Mouse (Mus musculus): ENCODE data around the gene Fkbp10.
A peak's percentile ranks its signal among the peaks of the same experiment; 100 is the strongest.

The Fkbp10 gene

GRCm38 (mm10) chr11:100394353-100395074 lies 21.0 kb upstream of the Fkbp10 start:
- DNase-seq (ENCODE audit: low read depth), result no peak

- no peak for DNase-seq (ENCODE audit: low read depth)
These were observed 20.3 kb upstream of the Fkbp10 start for GRCm38 (mm10) chr11:100395200-100395599.

- no peak for DNase-seq (ENCODE audit: low read depth)
These were observed 19.5 kb upstream of the Fkbp10 start for GRCm38 (mm10) chr11:100395861-100396631.

- no peak for DNase-seq (ENCODE audit: low read depth)
These were observed 18.5 kb upstream of the Fkbp10 start for GRCm38 (mm10) chr11:100396886-100397599.

- DNase-seq (ENCODE audit: low read depth), result peak; percentile 88
These were observed 17.7 kb upstream of the Fkbp10 start, which contains the start of gene Jup for GRCm38 (mm10) chr11:100397600-100398389. TSS of gene Jup (minus strand) at chr11:100397763.

GRCm38 (mm10) chr11:100398517-100398916 lies 17.0 kb upstream of the Fkbp10 start:
- DNase-seq (ENCODE audit: low read depth), result no peak

GRCm38 (mm10) chr11:100399320-100399719 lies 16.2 kb upstream of the Fkbp10 start:
- peak; percentile 34 for DNase-seq (ENCODE audit: low read depth)

GRCm38 (mm10) chr11:100399727-100400538 lies 15.6 kb upstream of the Fkbp10 start:
- no peak for DNase-seq (ENCODE audit: low read depth)

GRCm38 (mm10) chr11:100400842-100401241 lies 14.7 kb upstream of the Fkbp10 start:
- DNase-seq (ENCODE audit: low read depth), result no peak

- DNase-seq (ENCODE audit: low read depth), result no peak
These were observed 13.3 kb upstream of the Fkbp10 start for GRCm38 (mm10) chr11:100402240-100402639.

- no peak for DNase-seq (ENCODE audit: low read depth)
These were observed 12.8 kb upstream of the Fkbp10 start for GRCm38 (mm10) chr11:100402682-100403081.

GRCm38 (mm10) chr11:100403445-100404134 lies 11.9 kb upstream of the Fkbp10 start:
- no peak for DNase-seq (ENCODE audit: low read depth)

- DNase-seq (ENCODE audit: low read depth), result no peak
These were observed 10.9 kb upstream of the Fkbp10 start for GRCm38 (mm10) chr11:100404456-100405074.

GRCm38 (mm10) chr11:100406273-100406672 lies 9.2 kb upstream of the Fkbp10 start:
- DNase-seq (ENCODE audit: low read depth), result no peak

- DNase-seq (ENCODE audit: low read depth), result no peak
These were observed 8.3 kb upstream of the Fkbp10 start for GRCm38 (mm10) chr11:100406995-100407705.

- peak; percentile 61 for DNase-seq (ENCODE audit: low read depth)
These were observed 7.2 kb upstream of the Fkbp10 start for GRCm38 (mm10) chr11:100408076-100408834.

- no peak for DNase-seq (ENCODE audit: low read depth)
These were observed 6.5 kb upstream of the Fkbp10 start for GRCm38 (mm10) chr11:100408835-100409462.

- DNase-seq (ENCODE audit: low read depth), result no peak
These were observed 5.8 kb upstream of the Fkbp10 start for GRCm38 (mm10) chr11:100409686-100410085.

Data from induced T-regulatory cell, adult 2 months (primary cell).